Mouse (Mus musculus): Measurements from ENCODE around the gene Gm21987.
A peak's percentile ranks its signal among the peaks of the same experiment; 100 is the strongest.
"Not testable (repeated sequence)": the region's sequence is repeated elsewhere in the genome, so short reads cannot be mapped to it uniquely, and the experiment has no call there.

The Gm21987 gene

DNA sequence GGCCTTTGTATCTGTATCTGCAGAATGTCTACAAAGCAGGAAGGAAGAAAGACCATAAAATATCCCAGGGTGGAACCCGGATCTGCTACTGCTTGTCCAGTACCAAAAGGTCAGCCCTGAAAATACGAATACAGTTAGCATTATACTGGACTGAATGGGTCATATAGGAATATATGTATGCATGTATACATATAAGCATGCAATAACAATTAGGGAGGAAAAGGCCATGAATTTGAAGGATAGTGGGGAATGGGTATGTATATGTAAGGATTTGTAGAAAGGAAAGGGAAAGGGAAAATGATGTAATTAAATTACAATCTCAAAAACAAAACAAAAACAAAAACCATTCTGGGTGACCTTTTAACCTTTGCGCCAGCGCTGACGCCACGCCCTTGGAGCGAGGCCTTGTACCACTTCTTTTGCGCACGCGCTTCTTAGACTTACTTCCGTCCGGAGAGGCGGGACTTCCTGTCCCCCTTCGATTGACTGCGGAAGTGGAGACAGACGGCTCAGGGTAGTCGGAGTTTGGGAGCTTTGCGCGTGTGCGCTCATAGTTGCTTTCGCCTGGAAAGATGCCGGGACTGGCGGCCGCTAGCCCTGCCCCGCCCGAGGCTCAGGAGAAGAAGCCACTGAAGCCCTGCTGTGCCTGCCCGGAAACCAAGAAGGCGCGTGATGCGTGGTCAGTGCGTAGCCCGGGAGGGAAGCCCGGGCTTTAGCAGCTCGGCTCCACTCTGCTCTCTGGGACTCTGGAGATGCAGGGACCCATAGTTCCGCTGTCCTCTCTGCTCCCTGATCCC lies at the start of gene Gm21987, which contains the start of gene Cox17:
Gene Gm21987, plus strand, starts transcription at position 512 of the 797 bp plus-strand sequence.
Gene Cox17, plus strand, starts transcription at position 463 of the 797 bp plus-strand sequence.
- DNase-seq: peak; percentile 81 to 92

DNA sequence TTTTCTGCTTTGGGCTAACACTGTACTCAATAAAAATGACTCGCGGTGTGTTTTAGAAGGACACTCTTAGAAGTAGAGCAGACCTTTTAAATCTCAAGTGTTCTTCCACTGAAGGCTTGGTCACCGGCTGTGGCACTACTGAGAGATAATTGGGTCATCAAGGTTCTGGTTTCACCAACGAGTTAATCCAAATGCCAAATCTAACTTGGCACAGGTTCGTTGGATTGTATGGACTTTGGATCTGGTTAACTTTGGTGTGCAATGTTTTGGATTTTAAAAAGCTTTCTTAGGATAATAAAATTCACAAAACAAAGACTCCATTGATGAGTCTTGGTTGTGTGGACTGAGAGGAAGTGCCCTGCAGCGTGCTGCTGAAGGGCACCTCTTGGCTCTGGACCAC lies 48.4 kb upstream of the Gm21987 start:
- no peak for DNase-seq

DNA sequence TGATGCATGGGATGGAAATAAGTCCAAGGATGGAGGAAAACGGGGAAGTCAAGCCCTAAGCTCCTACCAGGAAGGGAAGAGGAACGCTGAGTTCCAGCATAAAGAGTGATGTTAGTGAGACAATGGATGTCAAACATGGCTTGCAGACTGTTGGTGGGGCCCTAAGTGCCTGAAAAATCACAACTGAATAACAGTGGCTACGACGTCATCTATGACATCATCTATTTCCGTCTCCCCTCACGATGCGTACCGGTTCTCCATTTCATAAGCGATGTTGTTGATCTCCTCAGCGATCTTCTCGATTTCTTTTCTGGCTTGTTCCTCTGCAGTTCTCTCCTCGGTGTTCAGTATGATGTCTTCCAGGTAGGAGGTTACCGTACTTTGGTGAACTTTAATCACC lies 44.5 kb upstream of the Gm21987 start:
- DNase-seq: no peak

DNA sequence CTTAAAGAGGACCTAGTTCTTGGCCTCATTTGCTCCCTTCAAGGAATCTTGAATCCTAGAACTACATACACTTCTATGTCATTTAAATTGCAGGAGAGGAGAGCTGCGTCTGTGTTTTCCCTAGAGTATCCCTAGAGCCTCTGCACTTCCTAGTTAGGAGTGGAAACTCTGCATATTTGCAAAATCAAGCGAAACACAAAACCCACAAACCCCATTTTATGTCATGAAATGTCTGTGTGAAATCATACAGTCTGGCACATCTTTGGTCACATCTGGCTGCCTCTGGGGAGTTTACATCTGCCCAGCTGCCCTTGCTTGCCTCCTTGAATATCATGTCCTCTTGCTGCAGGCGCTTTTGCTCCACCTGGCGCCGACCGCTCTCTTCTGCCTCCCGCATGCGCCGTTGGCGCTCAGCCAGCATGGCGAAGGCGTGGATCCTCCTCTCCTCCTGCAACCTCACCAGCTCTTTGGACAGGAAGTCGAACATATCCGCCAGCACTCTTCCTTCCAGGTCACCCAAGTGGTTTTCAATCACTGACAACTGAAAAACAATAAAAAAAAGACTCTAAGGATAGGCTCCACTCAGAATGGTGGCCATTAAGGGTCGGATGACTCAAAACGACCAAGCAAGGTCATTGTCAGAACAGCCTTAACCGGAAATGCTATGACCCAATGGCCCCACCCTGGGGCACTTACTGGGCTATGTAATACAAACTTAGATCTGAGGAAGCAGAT lies 42.2 kb upstream of the Gm21987 start:
- no peak for DNase-seq

DNA sequence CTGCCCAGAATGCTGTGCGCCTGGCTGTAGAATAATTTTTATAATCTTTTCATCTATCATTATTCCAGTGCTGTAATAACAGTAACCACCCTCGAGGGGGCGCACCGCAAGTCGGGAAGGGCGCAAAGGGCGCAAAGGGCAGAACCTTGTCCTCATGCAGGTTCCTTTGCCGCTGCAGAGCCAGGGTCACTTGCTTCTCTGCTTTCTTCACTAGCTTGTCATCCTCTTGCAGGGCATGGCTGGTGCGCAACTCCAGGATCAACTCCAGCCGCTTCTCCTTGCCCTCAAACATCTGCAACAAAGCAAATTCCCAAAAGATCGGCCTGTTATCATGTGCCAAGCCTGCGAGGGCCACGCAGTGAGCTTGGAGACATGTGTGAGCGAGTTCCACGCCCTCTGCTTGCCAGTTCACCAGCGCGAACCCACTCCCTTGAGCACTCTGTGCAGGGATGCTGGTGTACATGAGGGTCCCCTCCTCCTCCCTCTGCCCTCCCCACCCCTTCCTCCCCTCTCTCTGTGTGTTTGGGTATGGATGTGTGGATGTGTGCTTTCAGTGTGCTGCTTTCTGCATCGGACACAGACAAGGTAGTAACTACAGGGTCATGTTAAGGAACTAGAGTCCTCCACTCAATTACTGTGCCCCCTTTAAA lies 40.1 kb upstream of the Gm21987 start:
- no peak for DNase-seq

DNA sequence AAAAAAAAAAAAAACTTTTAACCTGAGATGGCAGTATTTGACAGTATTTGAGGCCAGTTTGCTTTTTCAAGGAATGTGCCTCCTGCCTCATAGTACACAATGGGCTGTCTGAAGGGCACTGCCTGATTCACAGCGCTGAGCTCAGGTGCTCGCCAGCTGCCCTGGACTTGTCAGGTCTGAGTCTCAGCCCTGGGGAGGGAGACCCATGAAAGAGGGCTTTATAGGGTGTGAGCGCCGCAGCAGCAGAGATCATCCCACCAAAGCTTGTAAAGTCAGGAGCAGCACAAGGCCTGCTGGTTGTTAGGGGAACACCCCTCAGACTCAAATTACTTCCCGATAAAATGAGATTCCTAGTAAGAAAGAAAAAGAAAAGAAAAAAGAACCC lies 39.6 kb upstream of the Gm21987 start:
- DNase-seq: no peak

DNA sequence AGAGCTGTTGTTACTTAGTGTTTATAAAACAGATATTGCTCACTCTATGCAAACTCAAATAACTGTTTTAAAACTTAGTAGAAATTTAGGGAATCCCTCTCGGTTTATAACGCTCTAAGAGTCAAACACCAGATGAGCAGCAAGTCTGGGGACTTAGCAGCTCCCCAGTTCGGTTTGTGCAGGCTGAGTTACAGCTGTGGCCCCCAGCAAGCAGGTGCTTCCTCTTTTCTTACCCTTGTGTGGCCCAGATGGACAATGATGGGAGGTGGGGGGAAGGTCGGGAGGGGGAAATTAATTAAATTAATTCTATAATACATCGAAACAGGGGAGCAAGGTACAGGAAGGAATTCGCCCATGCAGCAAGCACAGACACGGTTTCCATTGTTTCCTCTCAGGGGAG lies 39.2 kb upstream of the Gm21987 start:
- DNase-seq: no peak

DNA sequence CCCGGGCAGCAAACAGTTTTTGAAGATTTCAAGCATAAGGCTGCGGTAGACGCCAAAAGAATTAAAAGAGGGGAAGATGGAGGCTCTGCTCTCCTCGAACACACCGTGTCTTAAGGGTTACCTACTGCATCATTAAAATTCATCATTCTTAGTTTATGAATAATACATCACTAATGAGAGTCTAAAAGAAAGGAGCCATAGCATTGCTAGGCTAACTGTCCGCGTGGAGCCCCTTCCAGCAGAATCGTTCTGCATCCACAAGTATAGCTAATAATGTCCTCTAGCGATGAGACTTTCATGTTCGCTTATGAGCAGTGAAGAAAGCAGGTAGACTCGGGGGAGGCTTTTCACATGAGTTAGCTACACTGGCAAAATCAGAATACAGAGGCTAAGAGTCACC lies 38.6 kb upstream of the Gm21987 start:
- DNase-seq: no peak

DNA sequence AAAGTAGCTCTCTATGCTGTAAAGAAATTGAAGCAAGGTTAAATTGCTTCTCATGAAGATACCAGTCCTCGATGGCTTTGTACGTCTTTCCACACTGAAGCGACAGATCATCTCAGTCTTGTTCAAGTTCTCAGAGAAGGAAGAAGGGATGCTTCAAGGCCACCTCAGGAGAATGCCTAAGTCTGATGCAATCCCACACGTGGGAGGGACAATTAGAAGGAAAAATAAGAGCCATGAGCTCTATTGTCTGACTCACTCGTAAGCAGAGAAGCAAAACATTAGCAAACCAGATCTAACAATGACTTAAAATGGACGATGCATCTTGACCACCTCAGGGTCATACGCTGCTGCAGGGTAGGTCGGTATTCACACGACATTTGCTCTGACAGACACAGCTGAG lies 28.3 kb upstream of the Gm21987 start:
- no peak for DNase-seq

DNA sequence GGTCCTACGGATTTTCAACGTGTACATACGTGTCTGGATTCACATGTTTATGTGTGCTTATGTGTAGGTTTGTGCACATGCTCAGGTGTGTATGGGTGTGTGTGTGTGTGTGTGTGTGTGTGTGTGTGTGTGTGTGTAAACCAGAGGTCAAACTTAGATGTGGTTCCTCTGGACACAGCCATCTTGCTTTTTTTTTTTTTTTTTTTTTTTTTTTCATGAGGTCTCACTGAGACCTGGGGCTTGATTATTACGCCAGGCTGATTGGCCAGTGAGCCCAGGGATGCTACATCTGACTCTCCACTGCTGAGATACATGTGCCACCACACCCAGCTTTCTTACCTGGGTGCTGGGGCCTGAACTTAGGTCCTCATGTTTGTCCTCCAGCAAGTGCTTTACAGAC lies 27.8 kb upstream of the Gm21987 start:
- DNase-seq: no peak

DNA sequence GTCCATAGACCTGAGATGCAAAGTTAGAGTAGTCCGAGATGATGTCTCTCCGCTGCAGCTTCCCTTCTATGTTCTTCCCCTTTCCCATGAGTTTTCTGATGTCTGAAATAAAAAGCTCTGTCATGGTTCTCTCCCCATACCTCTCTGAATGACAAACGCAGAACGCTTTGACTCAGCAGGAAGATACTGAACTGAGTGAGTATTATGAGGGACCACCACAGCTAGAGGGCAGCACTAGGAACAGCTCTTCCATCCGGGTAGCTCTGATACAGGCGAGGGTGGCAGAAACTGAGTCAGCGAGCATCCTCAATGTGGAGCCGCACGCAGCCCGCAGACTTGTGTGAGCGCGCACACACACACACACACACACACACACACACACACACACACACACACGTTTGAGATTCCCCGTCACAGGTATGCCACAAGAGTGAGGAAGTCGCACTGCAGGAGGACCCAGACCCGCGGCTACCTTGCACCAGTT lies 25.3 kb upstream of the Gm21987 start:
- peak in 1 of 2 experiments; percentile 7 for DNase-seq

DNA sequence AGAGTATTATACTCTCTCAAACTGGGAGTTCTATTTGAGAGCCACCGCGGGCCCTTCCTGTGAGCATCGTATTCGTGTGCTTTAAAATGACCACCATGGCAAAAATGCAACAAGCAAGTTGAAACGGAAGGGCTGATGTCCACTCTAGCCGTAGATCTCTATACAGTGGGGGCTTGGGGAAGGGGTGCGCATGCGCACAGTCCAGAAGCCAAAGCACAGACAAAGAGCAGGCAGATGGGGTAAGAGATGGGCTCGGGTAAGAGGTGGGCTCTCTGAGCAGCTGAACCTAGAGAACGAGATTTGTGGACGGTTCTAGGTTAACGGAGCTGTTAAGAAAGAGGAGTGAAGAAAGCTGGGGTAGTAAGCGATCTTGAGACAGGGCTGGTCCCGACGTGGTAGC lies 22.5 kb upstream of the Gm21987 start:
- no peak for DNase-seq

DNA sequence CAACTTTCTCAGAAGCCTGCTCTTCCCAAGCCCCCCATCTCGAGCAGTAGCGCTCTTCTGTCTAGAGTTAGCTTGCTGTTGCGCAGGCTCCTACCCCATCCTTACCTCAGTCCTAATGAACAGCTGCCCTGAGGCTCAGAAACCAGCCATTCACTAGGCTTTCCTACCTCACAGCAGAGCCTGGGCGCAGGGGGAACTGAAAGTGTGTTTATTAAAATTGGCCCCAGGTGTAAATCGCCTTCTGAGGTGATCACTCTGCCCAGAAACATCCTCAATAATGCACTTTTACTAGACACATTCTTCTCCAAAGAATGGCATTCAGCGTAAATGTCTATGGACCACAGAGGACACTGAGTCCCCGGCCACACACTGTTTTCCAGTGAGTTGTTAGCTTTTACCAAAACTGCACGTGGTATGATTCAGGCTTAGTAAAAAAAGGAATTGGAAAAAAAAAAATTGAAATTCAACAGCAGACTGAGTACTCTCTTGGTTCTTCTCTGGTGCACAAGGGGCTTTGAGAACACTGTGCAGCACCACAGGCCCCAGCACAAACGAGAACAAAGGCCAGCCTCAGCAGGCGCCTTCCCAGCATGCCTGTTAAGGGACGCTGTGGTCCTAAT lies 20.0 kb upstream of the Gm21987 start:
- no peak for DNase-seq

DNA sequence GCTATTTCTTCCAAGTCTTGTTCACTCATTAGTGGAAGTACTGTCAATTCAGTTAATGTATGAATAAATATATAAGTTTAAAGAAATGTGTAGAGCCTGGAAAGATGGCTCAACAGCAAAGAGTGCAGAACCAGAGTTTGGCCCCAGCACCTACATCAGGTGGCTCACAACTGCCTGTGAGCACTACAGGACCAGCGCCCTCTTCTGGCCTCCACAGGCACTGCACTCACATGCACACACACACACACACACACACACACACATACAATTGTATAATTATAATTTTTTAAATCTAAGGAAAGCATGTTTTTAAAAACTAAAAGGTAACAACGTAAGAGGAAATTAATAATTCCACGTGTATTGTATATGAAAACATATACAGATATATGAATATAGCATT lies 17.5 kb upstream of the Gm21987 start:
- DNase-seq: no peak

DNA sequence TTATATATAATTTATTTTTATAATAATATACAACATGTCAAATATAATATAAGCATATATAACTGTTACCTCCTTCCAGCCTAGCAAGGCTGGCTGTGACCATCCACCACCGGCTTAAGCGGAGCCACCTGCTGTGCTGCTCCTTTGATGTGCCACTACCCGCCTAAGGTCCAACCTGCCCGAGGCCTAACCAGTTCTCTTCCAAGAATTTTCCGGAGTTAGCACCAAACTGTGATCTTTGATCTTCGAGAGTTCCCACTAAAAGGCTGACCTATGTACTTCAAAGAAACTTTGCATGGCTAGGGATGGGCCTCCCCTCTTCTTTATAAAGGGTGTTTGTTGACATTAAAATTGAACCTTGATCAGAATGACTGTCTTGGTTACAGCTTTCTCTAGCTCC lies 12.4 kb upstream of the Gm21987 start:
- no peak for DNase-seq

DNA sequence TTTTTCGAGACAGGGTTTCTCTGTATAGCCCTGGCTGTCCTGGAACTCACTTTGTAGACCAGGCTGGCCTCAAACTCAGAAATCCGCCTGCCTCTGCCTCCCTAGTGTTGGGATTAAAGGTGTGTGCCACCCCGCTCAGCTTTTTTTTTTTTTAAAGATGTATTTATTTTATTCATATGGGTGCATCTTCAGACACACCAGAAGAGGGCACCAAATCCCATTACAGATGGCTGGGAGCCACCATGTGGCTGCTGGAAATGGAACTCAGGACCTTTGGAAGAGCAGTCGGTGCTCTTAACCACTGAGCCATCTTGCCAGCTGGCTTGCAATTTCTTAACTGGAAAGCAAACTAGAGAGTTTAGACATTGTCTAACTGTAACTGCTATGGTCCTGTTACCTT lies 8.8 kb upstream of the Gm21987 start:
- not testable (repeated sequence) for DNase-seq

DNA sequence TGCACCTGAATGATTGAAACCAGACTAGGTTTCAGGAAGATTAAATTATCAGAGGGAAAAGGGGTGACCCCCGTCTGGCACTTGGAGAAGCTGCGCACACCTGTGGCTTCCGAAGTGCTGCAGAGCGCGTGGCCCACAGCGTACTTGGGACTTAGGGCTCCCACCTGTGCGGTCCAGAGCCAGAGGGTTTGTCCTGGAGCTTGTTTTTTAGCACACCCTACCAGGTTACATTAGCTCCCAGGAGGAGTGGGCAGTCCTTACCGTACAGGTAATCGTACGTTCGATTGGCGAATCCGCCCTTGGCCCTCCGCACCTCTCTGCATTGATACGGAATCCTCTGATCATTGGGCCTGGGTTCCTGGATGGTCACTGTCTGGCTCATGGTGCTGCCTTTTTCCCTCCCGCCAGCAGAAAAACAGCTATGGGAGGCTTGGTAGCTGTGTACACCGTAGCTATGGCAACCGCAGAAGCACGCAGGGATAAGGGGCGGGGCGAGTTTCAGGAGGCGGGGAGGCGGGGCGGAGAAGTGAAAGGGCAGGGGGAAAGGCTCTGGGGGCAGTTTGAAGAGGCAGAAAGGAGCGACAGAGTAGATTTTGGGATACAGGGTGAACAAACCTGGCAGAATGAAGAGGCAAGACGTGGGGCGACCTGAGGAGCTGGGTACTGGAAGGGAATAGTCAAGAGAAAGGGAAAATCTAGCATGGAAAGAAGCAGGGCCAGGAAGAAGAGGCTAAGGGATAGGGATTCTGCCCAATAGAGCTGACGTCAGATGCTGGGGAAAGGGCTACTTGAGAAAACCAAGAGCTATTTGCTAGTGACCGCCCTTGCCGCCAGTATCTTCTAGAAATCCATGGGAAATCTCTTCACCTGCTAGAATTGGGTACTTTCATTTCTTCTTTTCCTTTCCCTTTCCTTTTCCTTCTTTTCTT lies 5.2 kb upstream of the Gm21987 start, which contains the start of gene Maats1:
Gene Maats1, minus strand, starts transcription at position 748 of the 929 bp plus-strand sequence.
- peak; percentile 21 to 26 for DNase-seq

DNA sequence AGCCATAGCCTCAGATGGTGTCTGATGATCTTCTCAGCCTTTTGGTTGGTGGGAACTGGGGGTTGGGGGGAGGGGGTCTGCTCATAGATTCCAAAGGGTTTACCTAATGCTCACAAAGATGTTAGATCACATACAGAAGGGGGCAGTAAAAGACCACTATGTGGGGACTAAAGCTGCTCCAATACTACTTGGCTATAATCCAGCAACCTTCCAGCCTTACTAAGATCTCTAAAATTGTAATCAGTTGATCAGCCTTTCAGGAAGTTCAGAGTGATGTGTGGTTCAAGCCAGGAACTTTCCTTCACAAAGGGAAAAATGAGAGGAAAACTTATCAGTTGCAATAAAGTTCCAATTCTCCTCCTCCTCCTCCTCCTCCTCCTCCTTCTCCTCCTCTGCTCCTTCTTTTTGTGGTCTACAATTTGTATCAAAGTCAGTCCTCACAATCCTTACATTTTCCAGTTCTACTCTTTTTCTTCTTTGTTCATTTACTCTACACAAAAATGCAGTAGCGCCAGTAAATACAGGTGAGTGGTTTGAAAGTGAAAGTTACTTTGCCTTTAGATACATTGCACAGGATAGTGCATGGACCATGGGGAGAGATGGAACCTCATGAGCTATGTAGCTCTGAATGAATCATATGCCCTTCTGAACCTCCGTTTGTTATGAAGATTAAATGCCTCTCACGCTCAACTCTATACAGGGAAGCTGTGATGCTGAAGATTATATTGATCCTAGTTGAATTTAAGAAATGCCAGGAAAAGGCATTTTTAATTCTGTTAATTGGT lies 1.7 kb upstream of the Gm21987 start:
- DNase-seq: no peak

DNA sequence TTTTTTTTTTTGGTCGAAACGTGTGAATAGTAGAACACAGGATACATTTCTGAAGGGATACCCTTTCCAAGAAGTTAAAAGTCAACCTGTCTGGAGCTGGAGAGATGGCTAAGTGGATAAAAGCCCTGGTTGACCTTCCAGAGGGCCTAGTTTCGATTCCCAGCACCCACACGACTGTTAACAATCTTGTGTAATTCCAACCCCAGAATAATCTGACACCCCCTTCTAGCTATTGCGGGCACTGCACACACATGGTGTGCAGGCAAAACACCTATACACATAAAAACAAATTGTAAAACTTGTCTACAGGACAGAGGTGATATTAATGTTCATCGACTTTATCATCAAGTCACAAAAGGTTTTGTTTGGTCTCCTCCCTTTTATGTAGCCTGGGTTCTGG lies 748 bp downstream of the Gm21987 start:
- no peak for DNase-seq

DNA sequence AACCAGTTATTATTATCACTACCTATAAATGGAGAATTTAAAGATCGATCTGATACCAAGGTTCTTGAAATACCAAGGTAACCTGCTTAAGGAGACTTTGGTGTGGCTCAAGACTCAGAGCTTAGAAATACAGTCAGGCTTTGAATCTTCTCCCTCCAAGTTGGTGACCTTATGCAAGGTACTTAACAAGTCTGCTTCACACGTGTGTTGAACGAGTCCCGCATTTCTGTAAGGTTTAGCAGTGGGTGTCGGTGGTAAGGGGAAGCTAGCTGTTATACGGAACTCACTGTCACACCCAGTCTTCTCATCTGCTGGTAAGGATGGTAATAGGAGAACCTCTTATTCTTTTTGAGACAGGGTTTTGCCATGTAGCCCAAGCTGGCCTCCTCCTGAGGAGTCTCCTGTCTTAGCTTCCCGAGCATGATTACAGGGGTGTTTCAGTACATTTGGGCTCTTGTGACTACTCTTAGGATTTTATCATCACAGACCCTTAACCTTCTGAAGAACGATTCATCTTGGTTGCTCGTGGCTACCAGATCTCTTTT lies 1.4 kb downstream of the Gm21987 start:
- DNase-seq: no peak

DNA sequence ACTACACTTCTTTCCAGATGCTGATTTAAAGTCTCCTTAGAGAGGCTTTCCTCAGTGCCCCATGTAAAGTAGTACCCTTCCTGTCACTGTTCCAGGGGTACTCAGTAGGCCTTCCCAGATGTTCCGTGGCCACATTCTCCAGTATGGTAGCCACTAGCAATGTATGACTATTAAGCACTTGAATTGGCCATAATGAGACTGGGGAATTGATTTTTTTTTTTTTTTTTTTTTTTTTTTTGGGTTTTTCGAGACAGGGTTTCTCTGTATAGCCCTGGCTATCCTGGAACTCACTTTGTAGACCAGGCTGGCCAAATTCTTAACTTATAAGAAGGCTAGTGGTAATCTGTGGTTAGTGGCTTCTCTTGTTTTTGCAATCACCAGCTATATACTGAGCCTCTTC lies 3.0 kb downstream of the Gm21987 start:
- no peak for DNase-seq
